Mouse (Mus musculus) midbrain, postnatal 0 days (tissue): ENCODE results near the gene Slc6a12. TPM values are rescaled to one million over a fixed set of nuclear protein-coding genes. Genes with fewer than 3 reads are reported as not detected.

ENCODE experiments used
- ATAC-seq: fragments of 200-750 bp; cut with Nextera tagmentation; 2 replicates; pipeline ENCODE4 v1.8.0; 2017; ENCODE audit warnings: moderate number of reproducible peaks, mild to moderate bottlenecking, moderate TSS enrichment, moderate library complexity; ENCODE audit not compliant: low FRiP score
- DNase-seq: peaks from one replicate; pipeline ENCODE4 v3.0.0-alpha.2; 2015; ENCODE audit warnings: low spot score
- H3K27ac ChIP-seq: fragments of 300-500 bp; sonication (generic); 2 replicates; pipeline ENCODE4 v1.5.1; 2014; ENCODE audit warnings: low read depth, mild to moderate bottlenecking, low read length, mixed read lengths
- H3K27me3 ChIP-seq: fragments of 300-500 bp; sonication (generic); 2 replicates; pipeline ENCODE4 v1.6.1; 2014; ENCODE audit warnings: low read length, control low read depth, mixed read lengths; ENCODE audit not compliant: insufficient read depth
- H3K36me3 ChIP-seq: fragments of 300-500 bp; sonication (generic); 2 replicates; pipeline ENCODE4 v1.6.1; 2014; ENCODE audit warnings: low read length, control low read depth, mixed read lengths; ENCODE audit not compliant: insufficient read depth
- H3K4me1 ChIP-seq: fragments of 300-500 bp; sonication (generic); 2 replicates; pipeline ENCODE4 v1.6.1; 2014; ENCODE audit warnings: mild to moderate bottlenecking, control low read depth, antibody characterized with exemption, low read length, mixed read lengths; ENCODE audit not compliant: insufficient read depth
- H3K4me2 ChIP-seq: fragments of 300-500 bp; sonication (generic); 2 replicates; pipeline ENCODE4 v1.6.1; 2014; ENCODE audit warnings: low read depth, mild to moderate bottlenecking, low read length, mixed read lengths; ENCODE audit not compliant: poor library complexity, severe bottlenecking
- H3K4me3 ChIP-seq: fragments of 300-500 bp; sonication (generic); 2 replicates; pipeline ENCODE4 v1.5.1; 2014; ENCODE audit warnings: low read depth, mild to moderate bottlenecking, low read length, moderate library complexity
- H3K9ac ChIP-seq: fragments of 300-500 bp; sonication (generic); replicated peaks from 2 replicates; pipeline ENCODE4 v1.6.1; 2014; ENCODE audit warnings: mild to moderate bottlenecking, low read length, moderate library complexity, mixed read lengths; ENCODE audit not compliant: poor library complexity, severe bottlenecking
- H3K9me3 ChIP-seq: fragments of 300-500 bp; sonication (generic); 2 replicates; pipeline ENCODE4 v1.6.1; 2016; ENCODE audit warnings: low read length, control low read depth
- CTCF ChIP-seq: IDR thresholded peaks from 2 replicates; pipeline ENCODE4 v1.5.1; 2016; ENCODE audit warnings: antibody characterized with exemption, mild to moderate bottlenecking
- WGBS: fragments of 180-500 bp; shearing (Covaris S2); extraction: QIAGEN DNeasy Blood & Tissue Kit; methylation state at CpG from one replicate; pipeline ENCODE4 v1.1.7; 2014; 5-methylcytosine and 5-hydroxymethylcytosine counted together
- microRNA-seq: library from miRNA; unstranded; fragments of <30 nt; microRNA quantifications from one replicate; pipeline ENCODE4, GENCODE M21; 2016; ENCODE audit warnings: borderline number of aligned reads
- polyA plus RNA-seq: library from polyadenylated mRNA; unstranded; fragments of >200 nt; fragmentation: Nextera tagmentation; extraction: Ambion mirVana; gene quantifications from 2 replicates; pipeline ENCODE4 v1.2.1, GENCODE M21; 2015
- total RNA-seq: library from RNA; depleted of rRNA; stranded (reverse); fragments of >200 nt; gene quantifications from 2 replicates; pipeline ENCODE4 v1.2.3, GENCODE M21; 2014; rRNA removed

Gene Slc6a12
- total and polyA plus RNA-seq, 2 experiments from 2014 or later = 8.1 to 13.0 TPM

- 28% methylated on average over 5 of the region's 5 CpGs for WGBS
- no peak overlapping the region for H3K4me2 ChIP-seq
- DNase-seq (no peak), ATAC-seq (no peak)
- no peak overlapping the region for H3K27ac ChIP-seq
- H3K27me3 ChIP-seq = no peaks in the 10 kb centered on the region
- peaks cover 4% of the 10 kb centered on the region; the same call in 1 of the 2 replicates for H3K36me3 ChIP-seq
- no peak overlapping the region for H3K9ac ChIP-seq
- no peaks in the 10 kb centered on the region for H3K9me3 ChIP-seq
- no peak overlapping the region for H3K4me3 ChIP-seq
- no peak for TF ChIP-seq CTCF
- no peaks in the 10 kb centered on the region for H3K4me1 ChIP-seq
Observed at GRCm38 (mm10) chr6:121407571-121408011, 64.7 kb downstream of the Slc6a12 start.

GRCm38 (mm10) chr6:121412558-121413297, 69.9 kb downstream of the Slc6a12 start:
- no peak for ATAC-seq
- WGBS = 17% methylated on average over 46 of the region's 46 CpGs
- no peak for DNase-seq

More at GRCm38 (mm10) chr6:121412558-121413297, 69.9 kb downstream of the Slc6a12 start:
- Histone ChIP-seq H3K36me3 (peaks cover 4% of the 10 kb centered on the region; the same call in 1 of the 2 replicates), H3K4me2 (peak overlapping the region; percentile 23; the same call in 1 of the 2 replicates), H3K4me3 (no peak overlapping the region), H3K4me1 (no peaks in the 10 kb centered on the region), H3K9ac (no peak overlapping the region), H3K27ac (no peak overlapping the region), H3K9me3 (no peaks in the 10 kb centered on the region), H3K27me3 (no peaks in the 10 kb centered on the region; the same call in 1 of the 2 replicates)
- no peak for TF ChIP-seq CTCF

Small RNA genes within 50 kb of the gene (microRNA-seq; reads per million reads assigned to microRNA genes)
- not detected for gene Gm24855

Other genes with a start within 250 kb of the Slc6a12 start
- 76.4 and 83.4 TPM in 2 replicates for gene Mical3, start 212.1 kb upstream of the Slc6a12 start, total RNA-seq
- gene Mical3, start 212.1 kb upstream of the Slc6a12 start, polyA plus RNA-seq = 19.0 and 25.0 TPM in 2 replicates
- 31.2 and 32.6 TPM in 2 replicates for gene Pex26, start 159.4 kb upstream of the Slc6a12 start, total RNA-seq
- 12.7 and 13.6 TPM in 2 replicates for gene Pex26, start 159.4 kb upstream of the Slc6a12 start, polyA plus RNA-seq
- 1.9 and 2.4 TPM in 2 replicates for gene Tuba8, start 132.4 kb upstream of the Slc6a12 start, total RNA-seq
- 1.8 and 2.2 TPM in 2 replicates for gene Tuba8, start 132.4 kb upstream of the Slc6a12 start, polyA plus RNA-seq
- gene Usp18, start 97.2 kb upstream of the Slc6a12 start, total RNA-seq = 1.1 and 2.5 TPM in 2 replicates
- 2.0 and 3.8 TPM in 2 replicates for gene Usp18, start 97.2 kb upstream of the Slc6a12 start, polyA plus RNA-seq
- 53.1 and 59.4 TPM in 2 replicates for gene Slc6a13, start 42.8 kb upstream of the Slc6a12 start, total RNA-seq
- gene Slc6a13, start 42.8 kb upstream of the Slc6a12 start, polyA plus RNA-seq = 61.7 and 65.3 TPM in 2 replicates
- 48.6 and 50.3 TPM in 2 replicates for gene Iqsec3, start 130.6 kb downstream of the Slc6a12 start, total RNA-seq
- 9.5 and 10.7 TPM in 2 replicates for gene Iqsec3, start 130.6 kb downstream of the Slc6a12 start, polyA plus RNA-seq